Mouse (Mus musculus) olfactory bulb, adult 2 months (tissue): ENCODE data around the gene Tymp.

Experiments
- CTCF ChIP-seq: fragments of 200-500 bp; IDR thresholded peaks from 2 replicates; pipeline ENCODE4 v1.5.1; 2012; ENCODE audit warnings: low read depth, mild to moderate bottlenecking, low read length, moderate library complexity; ENCODE audit not compliant: insufficient read depth
- POLR2A ChIP-seq: fragments of 200-500 bp; IDR thresholded peaks from 2 replicates; pipeline ENCODE4 v1.6.1; 2012; ENCODE audit warnings: mild to moderate bottlenecking, low read depth, low read length, moderate library complexity; ENCODE audit not compliant: insufficient read depth

DNA sequence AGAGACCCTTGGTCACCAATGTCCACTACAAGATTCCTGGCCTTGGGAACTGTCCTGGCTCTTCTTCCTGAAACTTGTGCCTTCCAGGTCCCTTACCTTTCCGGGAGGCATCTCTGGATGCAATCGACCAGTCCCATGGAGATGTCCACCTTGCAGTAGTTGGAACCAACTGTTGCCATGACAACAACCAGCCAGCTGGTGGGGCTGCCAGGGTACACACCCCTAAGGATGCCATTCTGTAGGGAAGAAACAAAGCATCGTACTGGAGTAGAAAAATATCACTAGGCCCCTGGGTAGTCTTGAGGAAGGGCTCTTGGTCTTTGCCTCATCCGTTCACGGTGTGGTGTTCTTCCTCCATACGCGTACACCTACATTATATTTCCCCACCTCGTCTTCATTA is 47.8 kb upstream of the Tymp start:
- no peak for TF ChIP-seq CTCF
- no peak for TF ChIP-seq POLR2A
